Mouse (Mus musculus) cerebellum, adult 2 months (tissue): ENCODE data around the gene BC055324.

Experiments
- CTCF ChIP-seq: fragments of 200-500 bp; IDR thresholded peaks from 2 replicates; pipeline ENCODE4 v1.5.1; 2011; ENCODE audit warnings: low read depth, mild to moderate bottlenecking, control low read depth, low read length, moderate library complexity, borderline replicate concordance; ENCODE audit not compliant: insufficient read depth
- POLR2A ChIP-seq: fragments of 200-500 bp; IDR thresholded peaks from 2 replicates; pipeline ENCODE4 v1.6.1; 2011; ENCODE audit warnings: low read length, control low read depth, borderline replicate concordance; ENCODE audit not compliant: insufficient read depth

DNA sequence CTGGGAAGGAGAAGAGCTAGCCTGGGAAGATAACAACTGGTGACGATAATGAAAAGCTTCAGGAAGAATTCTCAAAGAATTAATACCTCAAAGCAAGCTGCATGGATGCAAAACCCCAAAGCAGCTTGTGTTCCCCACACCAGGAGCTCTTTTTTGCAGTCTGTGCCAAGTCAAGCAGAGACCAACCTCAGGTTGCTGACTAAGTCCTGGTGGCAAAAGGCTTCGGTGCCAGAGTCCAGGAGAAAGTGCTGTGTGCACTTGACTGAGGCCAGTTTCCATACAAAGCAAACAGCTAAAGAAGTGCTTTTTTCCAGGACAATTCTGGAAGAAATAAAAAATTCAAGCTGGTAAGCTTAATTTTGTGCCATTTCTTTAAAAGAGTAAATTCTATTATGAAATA lies 41.2 kb downstream of the BC055324 start:
- TF ChIP-seq CTCF = no peak
- TF ChIP-seq POLR2A = no peak
